Mouse (Mus musculus) cerebellum, adult 11-12 months (tissue): ENCODE results near the gene Gtpbp3.

Source experiments
- DNase-seq: peaks from one replicate; pipeline ENCODE4 v3.0.0; 2022

Gene Gtpbp3

DNA sequence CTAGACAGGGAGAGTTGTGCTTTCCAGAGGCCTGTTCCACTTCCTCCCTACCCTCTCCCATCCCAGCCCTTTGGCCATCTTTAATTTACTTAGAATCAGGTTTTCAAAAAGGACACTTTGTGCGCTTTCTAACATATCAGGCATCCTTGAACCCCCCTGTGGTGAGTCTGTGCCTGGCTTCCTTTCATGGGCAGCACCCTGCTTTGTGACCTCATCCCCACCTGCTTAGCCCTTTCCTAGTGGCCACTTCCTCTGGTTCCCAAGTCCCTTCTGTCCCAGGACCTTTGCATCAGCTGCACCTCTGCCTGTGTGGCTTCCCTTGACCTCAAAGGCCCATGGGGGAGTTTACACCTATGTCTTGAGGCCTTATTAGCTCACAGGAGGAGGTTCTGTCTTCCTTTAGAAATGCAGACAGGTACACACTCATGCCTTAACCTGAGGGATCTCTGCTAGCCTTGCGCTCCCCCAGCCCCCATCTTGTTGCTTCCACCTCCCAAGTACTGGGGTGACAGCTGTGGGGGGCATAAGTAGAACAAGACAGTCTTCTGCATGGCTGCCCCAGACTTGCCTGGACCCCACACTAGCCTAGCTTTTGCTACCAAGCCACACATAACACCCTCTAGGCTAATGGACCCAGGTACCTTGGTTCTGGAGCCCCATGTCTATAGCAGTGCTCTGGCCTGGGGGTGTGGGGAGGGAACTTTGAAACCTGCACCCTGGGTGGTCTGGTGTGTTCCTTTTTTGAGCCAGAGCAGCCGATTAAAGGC lies 17.6 kb upstream of the Gtpbp3 start:
- DNase-seq: peak; percentile 62

DNA sequence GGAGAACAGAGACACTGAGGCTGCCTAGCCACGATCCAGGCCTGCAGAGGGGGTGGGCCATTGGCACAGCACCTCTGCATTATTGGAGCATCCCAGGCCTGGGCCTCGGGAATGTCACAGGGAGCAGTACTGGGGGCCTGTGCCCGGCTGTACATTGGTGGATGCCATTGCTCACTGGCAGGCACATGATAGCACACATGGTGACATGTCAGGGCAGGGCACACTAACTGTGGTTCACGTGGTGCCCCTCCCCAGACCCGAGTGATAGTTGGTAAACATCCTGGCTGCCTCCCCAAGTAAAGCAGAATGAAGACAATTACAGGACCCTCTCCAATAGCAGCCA lies 17.0 kb upstream of the Gtpbp3 start:
- no peak for DNase-seq

DNA sequence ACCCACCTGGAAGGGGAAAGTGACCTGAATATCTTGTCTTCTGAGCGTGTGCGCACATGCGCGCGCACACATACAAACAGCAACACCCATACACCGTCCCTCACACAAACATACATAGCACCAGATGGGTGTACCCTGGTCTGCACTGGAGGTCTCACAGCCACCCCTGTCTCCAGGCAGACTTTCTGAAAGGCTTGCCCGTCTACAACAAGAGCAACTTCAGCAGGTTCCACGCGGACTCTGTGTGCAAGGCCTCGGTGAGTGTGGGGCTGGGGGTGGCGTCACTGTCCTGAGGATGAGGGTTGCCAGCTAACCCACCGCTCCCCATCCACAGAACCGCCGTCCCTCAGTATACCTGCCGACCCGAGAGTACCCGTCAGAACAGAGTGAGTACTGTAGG lies 16.0 kb upstream of the Gtpbp3 start:
- peak; percentile 36 for DNase-seq

- peak; percentile 17 for DNase-seq
Observed at GRCm38 (mm10) chr8:71472601-71473386, 15.1 kb upstream of the Gtpbp3 start.

GRCm38 (mm10) chr8:71474344-71474743 lies 13.6 kb upstream of the Gtpbp3 start:
- DNase-seq: peak; percentile 61

DNA sequence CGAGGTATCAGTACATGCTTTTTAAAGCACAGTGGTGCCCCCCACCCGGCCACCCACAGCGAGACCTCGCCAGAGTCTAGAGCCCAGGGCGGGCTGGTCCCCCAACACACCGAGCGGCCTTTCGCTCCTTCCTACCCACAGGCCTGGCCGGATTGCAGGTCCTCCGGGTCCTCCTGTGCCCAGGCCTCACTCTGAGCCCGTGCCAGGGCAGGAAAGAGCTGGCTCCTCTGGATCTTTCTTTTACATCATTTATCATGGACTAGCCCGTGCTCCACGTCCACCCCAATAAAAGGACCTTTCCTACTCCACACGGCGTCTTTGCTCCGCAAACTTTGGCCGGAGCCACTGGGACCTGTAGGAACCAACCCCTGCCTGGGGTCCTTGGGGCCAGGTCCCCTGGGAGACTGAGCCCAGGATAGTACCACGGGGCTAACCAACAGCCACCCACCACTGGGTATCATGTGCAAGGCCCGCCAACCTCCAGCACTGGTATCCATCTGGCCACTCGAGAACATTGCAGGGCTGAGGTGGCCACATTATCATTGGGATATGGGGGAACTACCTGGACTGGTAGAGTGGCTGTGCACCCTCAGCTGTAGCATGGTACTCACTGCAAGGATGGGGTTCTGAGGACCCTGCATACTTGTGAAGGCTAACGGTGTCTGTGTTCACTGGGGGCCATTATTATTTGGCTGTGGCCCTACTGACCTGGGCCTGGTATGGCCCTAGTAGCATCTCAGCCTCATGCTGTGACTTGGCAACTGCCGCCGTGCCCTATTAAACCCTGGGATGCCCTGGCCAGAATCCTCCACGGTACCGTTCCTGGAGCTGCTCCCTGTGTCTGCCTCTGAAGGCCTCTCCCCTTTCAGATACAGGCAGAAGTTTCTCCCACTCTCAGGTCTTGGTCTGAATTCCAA lies 12.9 kb upstream of the Gtpbp3 start:
- peak; percentile 76 for DNase-seq

GRCm38 (mm10) chr8:71475702-71476075 lies 12.2 kb upstream of the Gtpbp3 start:
- peak; percentile 70 for DNase-seq

DNA sequence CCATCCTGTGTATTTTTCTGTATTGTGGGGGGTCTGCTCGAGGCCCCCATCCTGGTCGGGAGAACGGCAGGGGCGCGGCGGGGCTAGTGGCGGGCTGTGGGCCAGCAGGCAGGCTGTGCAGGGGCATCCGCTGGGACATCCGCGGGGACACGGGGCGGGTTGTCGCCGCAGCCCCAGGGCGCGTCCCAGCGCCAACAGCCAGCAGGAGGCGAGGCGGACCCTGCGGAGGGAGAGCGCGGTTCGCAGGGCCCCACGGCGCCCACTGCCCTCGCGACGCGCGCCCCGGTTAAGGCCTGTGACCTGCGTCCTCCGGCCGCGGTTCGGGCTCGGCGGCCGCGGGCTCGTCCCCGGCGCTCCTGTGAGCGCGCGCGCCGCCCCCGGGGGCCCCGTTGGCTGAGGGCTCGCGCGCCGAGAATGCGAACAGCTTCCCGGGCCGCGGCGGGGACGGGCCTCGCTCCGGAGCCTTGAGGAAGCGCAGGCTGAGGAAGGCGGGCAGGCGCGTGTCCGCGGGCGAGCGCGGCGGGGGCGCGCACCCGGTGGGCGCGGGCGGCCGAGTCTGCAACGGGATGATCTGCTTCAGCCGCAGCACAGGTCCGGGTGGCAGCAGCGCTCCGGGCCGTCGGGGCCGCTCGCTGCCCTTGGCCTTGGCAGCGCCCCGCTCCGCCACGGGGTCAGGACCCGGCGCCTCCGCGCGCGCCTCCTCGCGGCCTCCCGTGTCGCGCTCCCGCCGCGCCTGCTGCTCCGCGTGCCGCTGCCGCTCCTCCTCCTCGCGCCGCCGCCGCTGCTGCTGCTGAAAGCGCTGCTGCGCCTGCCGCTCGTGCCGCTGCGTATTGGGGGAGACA lies 11.6 kb upstream of the Gtpbp3 start:
- DNase-seq: peak; percentile 89

GRCm38 (mm10) chr8:71477196-71477845 lies 10.6 kb upstream of the Gtpbp3 start:
- peak; percentile 71 for DNase-seq

DNA sequence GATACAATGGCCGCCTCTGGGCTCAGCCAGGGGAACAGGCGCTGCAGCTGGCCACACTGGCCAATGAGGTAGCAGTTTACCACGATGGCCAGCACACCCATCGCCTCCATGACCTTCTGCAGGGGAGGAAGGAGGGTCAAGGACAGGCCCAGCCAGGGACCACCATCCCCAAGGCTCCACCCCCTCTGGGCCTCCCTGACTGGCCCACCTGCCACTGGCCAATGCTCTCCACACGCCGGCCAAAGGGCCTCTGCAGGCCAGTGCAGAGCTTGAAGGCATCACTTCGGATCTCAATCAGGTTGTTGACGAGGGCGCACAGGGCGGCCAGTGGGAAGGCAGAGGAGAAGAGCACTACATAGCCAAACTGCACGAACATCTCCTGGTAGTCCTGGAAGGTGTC lies 9.0 kb upstream of the Gtpbp3 start:
- no peak for DNase-seq

DNA sequence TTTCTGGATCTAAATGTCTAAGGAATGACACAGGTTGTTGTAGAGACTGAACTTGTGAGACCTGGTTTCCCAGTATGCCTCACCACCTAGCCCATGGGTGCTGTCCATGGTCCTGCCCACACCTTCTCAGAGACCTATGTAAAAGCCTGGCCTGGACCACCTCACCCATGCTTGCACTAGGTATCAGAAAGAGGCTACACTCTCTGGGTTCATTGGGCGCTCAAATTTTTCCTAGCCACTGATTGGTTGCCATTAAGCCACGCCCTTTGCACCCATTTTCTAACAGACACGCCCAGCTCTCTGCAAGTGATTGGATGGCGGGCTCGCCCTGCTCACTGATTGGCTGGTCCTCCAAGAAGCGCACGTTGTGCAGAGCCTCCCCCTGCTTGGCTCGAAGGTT lies 4.0 kb upstream of the Gtpbp3 start:
- DNase-seq: no peak

- DNase-seq: peak; percentile 58
Observed at GRCm38 (mm10) chr8:71484736-71485135, 3.2 kb upstream of the Gtpbp3 start.

- DNase-seq: peak; percentile 86
Observed at GRCm38 (mm10) chr8:71485142-71486135, 2.5 kb upstream of the Gtpbp3 start, which contains the start of gene Ano8. Gene Ano8 (minus strand): TSS chr8:71485963.

DNA sequence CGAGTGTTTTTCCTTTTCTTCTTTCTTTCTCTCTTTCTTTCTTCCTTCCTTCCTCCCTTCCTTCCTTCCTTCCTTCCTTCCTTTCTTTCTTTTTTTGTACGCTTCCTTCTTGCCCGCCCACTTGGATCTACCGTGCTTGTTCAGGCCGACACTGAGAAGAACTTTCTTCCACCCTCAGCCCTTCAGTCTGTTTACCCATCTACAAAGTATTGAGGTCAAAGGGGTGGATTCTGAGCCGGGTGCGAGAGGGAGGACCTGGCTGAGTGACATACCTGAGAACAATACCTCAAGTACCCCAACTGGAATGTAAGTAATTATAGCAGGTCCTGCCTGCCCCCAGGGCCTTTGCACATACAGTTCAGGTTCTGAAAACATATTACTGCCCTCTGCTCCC lies 1.8 kb upstream of the Gtpbp3 start:
- no peak for DNase-seq

DNA sequence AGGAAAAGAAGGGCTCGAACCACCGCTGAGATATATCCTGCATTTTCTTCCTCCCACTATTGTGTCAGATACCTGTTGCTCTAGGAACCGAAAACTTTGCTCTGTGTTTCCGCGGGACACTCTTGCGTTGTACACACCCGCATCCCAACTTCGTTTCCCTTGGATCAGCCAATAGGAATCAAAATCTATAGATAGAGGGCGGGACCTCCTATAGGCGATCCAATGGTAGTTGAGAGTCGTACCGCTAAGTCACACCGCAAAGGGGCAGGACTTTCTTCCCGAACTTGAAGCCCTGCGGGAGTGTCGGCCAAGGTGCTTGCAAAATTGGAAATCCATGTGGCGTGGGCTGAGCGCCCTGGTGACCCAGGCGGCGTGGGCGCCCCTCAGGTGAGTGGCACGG lies 551 bp downstream of the Gtpbp3 start:
- peak; percentile 89 for DNase-seq

GRCm38 (mm10) chr8:71495039-71495438 lies 7.1 kb downstream of the Gtpbp3 start:
- peak; percentile 80 for DNase-seq

- DNase-seq: peak; percentile 52
Observed at GRCm38 (mm10) chr8:71495811-71496210, 7.9 kb downstream of the Gtpbp3 start.

DNA sequence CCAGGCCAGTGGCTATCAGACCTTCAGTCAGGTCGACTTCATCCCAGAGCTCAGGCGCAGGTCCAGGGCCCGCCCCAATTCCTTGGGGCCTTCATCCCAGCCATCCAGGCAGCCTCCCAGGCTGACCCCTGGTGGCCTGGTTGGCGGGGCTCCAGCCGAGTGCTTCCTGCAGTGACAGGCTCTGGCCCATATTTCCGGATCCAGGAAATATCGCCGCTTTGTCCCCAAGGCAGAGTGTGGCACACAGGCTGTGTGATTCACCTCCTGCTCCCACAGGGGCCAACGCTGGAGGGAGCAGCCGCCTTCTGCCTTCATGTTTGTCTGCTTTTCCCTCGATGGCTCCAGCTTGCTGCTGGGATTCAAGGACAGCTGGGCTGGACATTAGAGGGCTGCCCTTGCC lies 8.6 kb downstream of the Gtpbp3 start:
- DNase-seq: peak; percentile 76

- DNase-seq: peak; percentile 47
Observed at GRCm38 (mm10) chr8:71497077-71497645, 9.3 kb downstream of the Gtpbp3 start.

- DNase-seq: peak; percentile 46
Observed at GRCm38 (mm10) chr8:71497881-71498501, 10.1 kb downstream of the Gtpbp3 start.
